Mouse (Mus musculus): Measurements from ENCODE around the gene Csf2. TPM values are rescaled to one million over a fixed set of nuclear protein-coding genes. Genes with fewer than 3 reads are reported as not detected.

Gene Csf2
- polyA plus RNA-seq, 1 experiment from 2014 or later = not detected

- no peak overlapping the region for H3K4me3 ChIP-seq
- H3K9me3 ChIP-seq (replicated peaks) = no peaks in the 10 kb centered on the region
- ATAC-seq (replicated peaks; ENCODE audit: insufficient number of reproducible peaks, insufficient read depth, low FRiP score, low read depth) = no peak
- H3K27ac ChIP-seq = no peak overlapping the region
- H3K36me3 ChIP-seq = no peaks in the 10 kb centered on the region
- no peak overlapping the region for H3K9ac ChIP-seq
- no peaks in the 10 kb centered on the region for H3K4me1 ChIP-seq (replicated peaks)
- 78% methylated on average over 5 of the region's 5 CpGs for WGBS
- no peak overlapping the region for H3K4me2 ChIP-seq
- H3K27me3 ChIP-seq = no peaks in the 10 kb centered on the region
Observed at GRCm38 (mm10) chr11:54224475-54224986, 24.9 kb downstream of the Csf2 start.

- no peaks in the 10 kb centered on the region for H3K27me3 ChIP-seq
- H3K9ac ChIP-seq = no peak overlapping the region
- 76% methylated on average over 9 of the region's 9 CpGs for WGBS
- H3K27ac ChIP-seq = no peak overlapping the region
- H3K36me3 ChIP-seq = no peaks in the 10 kb centered on the region
- no peaks in the 10 kb centered on the region for H3K4me1 ChIP-seq (replicated peaks)
- H3K4me2 ChIP-seq = no peak overlapping the region
- no peaks in the 10 kb centered on the region for H3K9me3 ChIP-seq (replicated peaks)
- no peak for ATAC-seq (replicated peaks; ENCODE audit: insufficient number of reproducible peaks, insufficient read depth, low FRiP score, low read depth)
- no peak overlapping the region for H3K4me3 ChIP-seq
Observed at GRCm38 (mm10) chr11:54223637-54224474, 25.6 kb downstream of the Csf2 start.

GRCm38 (mm10) chr11:54219903-54220740 is 29.3 kb downstream of the Csf2 start:
- ATAC-seq (replicated peaks; ENCODE audit: insufficient number of reproducible peaks, insufficient read depth, low FRiP score, low read depth) = no peak
- no peak overlapping the region for H3K9ac ChIP-seq
- WGBS = 15% methylated on average over 6 of the region's 6 CpGs

GRCm38 (mm10) chr11:54219191-54219590 is 30.3 kb downstream of the Csf2 start:
- ATAC-seq (replicated peaks; ENCODE audit: insufficient number of reproducible peaks, insufficient read depth, low FRiP score, low read depth) = no peak
- Histone ChIP-seq H3K4me1 (replicated peaks) (no peaks in the 10 kb centered on the region), H3K27me3 (no peaks in the 10 kb centered on the region), H3K9ac (no peak overlapping the region), H3K4me3 (no peak overlapping the region), H3K4me2 (no peak overlapping the region), H3K36me3 (no peaks in the 10 kb centered on the region), H3K9me3 (replicated peaks) (no peaks in the 10 kb centered on the region), H3K27ac (no peak overlapping the region)
- WGBS = 69% methylated on average over 1 of the region's 1 CpGs

More at GRCm38 (mm10) chr11:54219903-54220740, 29.3 kb downstream of the Csf2 start:
- Histone ChIP-seq H3K4me2 (no peak overlapping the region), H3K27ac (no peak overlapping the region), H3K4me3 (no peak overlapping the region), H3K9me3 (replicated peaks) (no peaks in the 10 kb centered on the region), H3K36me3 (no peaks in the 10 kb centered on the region), H3K4me1 (replicated peaks) (no peaks in the 10 kb centered on the region), H3K27me3 (no peaks in the 10 kb centered on the region)

GRCm38 (mm10) chr11:54217384-54217783 is 32.1 kb downstream of the Csf2 start:
- 62% methylated on average over 7 of the region's 7 CpGs for WGBS
- Histone ChIP-seq H3K27me3 (no peaks in the 10 kb centered on the region), H3K4me2 (no peak overlapping the region), H3K27ac (no peak overlapping the region), H3K4me1 (replicated peaks) (no peaks in the 10 kb centered on the region), H3K9ac (no peak overlapping the region), H3K4me3 (no peak overlapping the region), H3K36me3 (no peaks in the 10 kb centered on the region), H3K9me3 (replicated peaks) (no peaks in the 10 kb centered on the region)
- ATAC-seq (replicated peaks; ENCODE audit: insufficient number of reproducible peaks, insufficient read depth, low FRiP score, low read depth) = no peak

- H3K27me3 ChIP-seq = no peaks in the 10 kb centered on the region
- H3K4me3 ChIP-seq = no peak overlapping the region
- 68% methylated on average over 6 of the region's 6 CpGs for WGBS
- no peak for ATAC-seq (replicated peaks; ENCODE audit: insufficient number of reproducible peaks, insufficient read depth, low FRiP score, low read depth)
- H3K36me3 ChIP-seq = no peaks in the 10 kb centered on the region
- H3K4me2 ChIP-seq = no peak overlapping the region
- no peak overlapping the region for H3K27ac ChIP-seq
- H3K9me3 ChIP-seq (replicated peaks) = no peaks in the 10 kb centered on the region
- H3K4me1 ChIP-seq (replicated peaks) = no peaks in the 10 kb centered on the region
- H3K9ac ChIP-seq = no peak overlapping the region
Observed at GRCm38 (mm10) chr11:54216091-54216490, 33.4 kb downstream of the Csf2 start.

GRCm38 (mm10) chr11:54214499-54215443 is 34.7 kb downstream of the Csf2 start:
- no peaks in the 10 kb centered on the region for H3K4me1 ChIP-seq (replicated peaks)
- H3K27me3 ChIP-seq = no peaks in the 10 kb centered on the region
- 62% methylated on average over 9 of the region's 9 CpGs for WGBS

GRCm38 (mm10) chr11:54213631-54214030 is 35.8 kb downstream of the Csf2 start:
- H3K27ac ChIP-seq = no peak overlapping the region
- H3K9ac ChIP-seq = no peak overlapping the region
- ATAC-seq (replicated peaks; ENCODE audit: insufficient number of reproducible peaks, insufficient read depth, low FRiP score, low read depth) = no peak
- no peaks in the 10 kb centered on the region for H3K27me3 ChIP-seq
- no peaks in the 10 kb centered on the region for H3K9me3 ChIP-seq (replicated peaks)
- WGBS = 69% methylated on average over 5 of the region's 5 CpGs
- H3K4me2 ChIP-seq = no peak overlapping the region
- no peaks in the 10 kb centered on the region for H3K4me1 ChIP-seq (replicated peaks)
- H3K36me3 ChIP-seq = no peaks in the 10 kb centered on the region
- H3K4me3 ChIP-seq = no peak overlapping the region

More at GRCm38 (mm10) chr11:54214499-54215443, 34.7 kb downstream of the Csf2 start:
- Histone ChIP-seq H3K9ac (no peak overlapping the region), H3K36me3 (no peaks in the 10 kb centered on the region), H3K27ac (no peak overlapping the region), H3K4me2 (no peak overlapping the region), H3K9me3 (replicated peaks) (no peaks in the 10 kb centered on the region), H3K4me3 (no peak overlapping the region)
- no peak for ATAC-seq (replicated peaks; ENCODE audit: insufficient number of reproducible peaks, insufficient read depth, low FRiP score, low read depth)

- no peak overlapping the region for H3K27ac ChIP-seq
- no peaks in the 10 kb centered on the region for H3K9me3 ChIP-seq (replicated peaks)
- H3K4me3 ChIP-seq = no peak overlapping the region
- no peaks in the 10 kb centered on the region for H3K36me3 ChIP-seq
- no peak for ATAC-seq (replicated peaks; ENCODE audit: insufficient number of reproducible peaks, insufficient read depth, low FRiP score, low read depth)
- no peaks in the 10 kb centered on the region for H3K27me3 ChIP-seq
- H3K4me1 ChIP-seq (replicated peaks) = no peaks in the 10 kb centered on the region
- no peak overlapping the region for H3K9ac ChIP-seq
- WGBS = 54% methylated on average over 5 of the region's 5 CpGs
- no peak overlapping the region for H3K4me2 ChIP-seq
Observed at GRCm38 (mm10) chr11:54206993-54207392, 42.5 kb downstream of the Csf2 start.

- Histone ChIP-seq H3K9ac (no peak overlapping the region), H3K27me3 (no peaks in the 10 kb centered on the region), H3K4me1 (replicated peaks) (no peaks in the 10 kb centered on the region), H3K9me3 (replicated peaks) (no peaks in the 10 kb centered on the region), H3K36me3 (no peaks in the 10 kb centered on the region), H3K4me3 (no peak overlapping the region), H3K4me2 (no peak overlapping the region), H3K27ac (no peak overlapping the region)
- ATAC-seq (replicated peaks; ENCODE audit: insufficient number of reproducible peaks, insufficient read depth, low FRiP score, low read depth) = no peak
- 73% methylated on average over 6 of the region's 6 CpGs for WGBS
Observed at GRCm38 (mm10) chr11:54205366-54205765, 44.1 kb downstream of the Csf2 start.

All from heart, embryonic 15.5 days (tissue).